Mouse (Mus musculus): ENCODE results near the gene Car12. TPM values are rescaled to one million over a fixed set of nuclear protein-coding genes. Genes with fewer than 3 reads are reported as not detected.
A peak's percentile ranks its signal among the peaks of the same experiment; 100 is the strongest.

The Car12 gene
- polyA plus RNA-seq, 1 experiment from 2014 or later = 0.81 TPM

GRCm38 (mm10) chr9:66705766-66706165, 7.7 kb upstream of the Car12 start:
- Histone ChIP-seq H3K4me2 (ENCODE audit: low read depth, low read length) (no peak overlapping the region), H3K4me1 (ENCODE audit: control insufficient read depth, insufficient read depth, low read length) (peaks cover 11% of the 10 kb centered on the region; the same call in 1 of the 2 replicates), H3K27me3 (ENCODE audit: control insufficient read depth, insufficient read depth, low read length) (no peaks in the 10 kb centered on the region; the same call in 1 of the 2 replicates), H3K9me3 (replicated peaks; ENCODE audit: control insufficient read depth, low read length) (no peaks in the 10 kb centered on the region), H3K9ac (ENCODE audit: low read length) (no peak overlapping the region), H3K36me3 (ENCODE audit: control insufficient read depth, insufficient read depth) (no peaks in the 10 kb centered on the region), H3K4me3 (ENCODE audit: low read length) (no peak overlapping the region), H3K27ac (ENCODE audit: low read length) (no peak overlapping the region)
- no peak for ATAC-seq (replicated peaks; ENCODE audit: extremely low read depth, insufficient read depth, low FRiP score)
- WGBS = 54% methylated on average over 2 of the region's 2 CpGs

- H3K9ac ChIP-seq (ENCODE audit: low read length) = no peak overlapping the region
- no peak; the same call in 1 of the 2 replicates for ATAC-seq (replicated peaks; ENCODE audit: extremely low read depth, insufficient read depth, low FRiP score)
- WGBS = 52% methylated on average over 11 of the region's 11 CpGs
Measured at GRCm38 (mm10) chr9:66708054-66708772, 5.3 kb upstream of the Car12 start.

GRCm38 (mm10) chr9:66708816-66709555, 4.5 kb upstream of the Car12 start:
- no peak for ATAC-seq (replicated peaks; ENCODE audit: extremely low read depth, insufficient read depth, low FRiP score)
- 52% methylated on average over 12 of the region's 12 CpGs for WGBS
- no peak overlapping the region for H3K4me3 ChIP-seq (ENCODE audit: low read length)
- H3K9me3 ChIP-seq (replicated peaks; ENCODE audit: control insufficient read depth, low read length) = no peaks in the 10 kb centered on the region
- no peaks in the 10 kb centered on the region for H3K36me3 ChIP-seq (ENCODE audit: control insufficient read depth, insufficient read depth)
- peaks cover 4% of the 10 kb centered on the region for H3K27me3 ChIP-seq (ENCODE audit: control insufficient read depth, insufficient read depth, low read length)
- no peak overlapping the region for H3K4me2 ChIP-seq (ENCODE audit: low read depth, low read length)
- no peak overlapping the region for H3K27ac ChIP-seq (ENCODE audit: low read length)
- H3K9ac ChIP-seq (ENCODE audit: low read length) = no peak overlapping the region
- H3K4me1 ChIP-seq (ENCODE audit: control insufficient read depth, insufficient read depth, low read length) = peaks cover 14% of the 10 kb centered on the region

More at GRCm38 (mm10) chr9:66708054-66708772, 5.3 kb upstream of the Car12 start:
- H3K4me3 ChIP-seq (ENCODE audit: low read length) = no peak overlapping the region
- no peak overlapping the region for H3K27ac ChIP-seq (ENCODE audit: low read length)
- peaks cover 4% of the 10 kb centered on the region for H3K27me3 ChIP-seq (ENCODE audit: control insufficient read depth, insufficient read depth, low read length)
- H3K9me3 ChIP-seq (replicated peaks; ENCODE audit: control insufficient read depth, low read length) = no peaks in the 10 kb centered on the region
- H3K4me2 ChIP-seq (ENCODE audit: low read depth, low read length) = 0 out of 2 replicates have a peak overlapping the region, but pooled peaks have one; percentile 4
- no peaks in the 10 kb centered on the region for H3K36me3 ChIP-seq (ENCODE audit: control insufficient read depth, insufficient read depth)
- peaks cover 11% of the 10 kb centered on the region; the same call in 1 of the 2 replicates for H3K4me1 ChIP-seq (ENCODE audit: control insufficient read depth, insufficient read depth, low read length)

- Histone ChIP-seq H3K27me3 (ENCODE audit: control insufficient read depth, insufficient read depth, low read length) (peaks cover 9% of the 10 kb centered on the region), H3K9me3 (replicated peaks; ENCODE audit: control insufficient read depth, low read length) (no peaks in the 10 kb centered on the region), H3K9ac (ENCODE audit: low read length) (no peak overlapping the region), H3K27ac (ENCODE audit: low read length) (no peak overlapping the region), H3K4me2 (ENCODE audit: low read depth, low read length) (no peak overlapping the region), H3K4me1 (ENCODE audit: control insufficient read depth, insufficient read depth, low read length) (peaks cover 19% of the 10 kb centered on the region), H3K4me3 (ENCODE audit: low read length) (no peak overlapping the region), H3K36me3 (ENCODE audit: control insufficient read depth, insufficient read depth) (no peaks in the 10 kb centered on the region)
- no peak for ATAC-seq (replicated peaks; ENCODE audit: extremely low read depth, insufficient read depth, low FRiP score)
- 61% methylated on average over 6 of the region's 6 CpGs for WGBS
Measured at GRCm38 (mm10) chr9:66710626-66711025, 2.9 kb upstream of the Car12 start.

- peak overlapping the region; percentile 79 for H3K4me2 ChIP-seq (ENCODE audit: low read depth, low read length)
- H3K27ac ChIP-seq (ENCODE audit: low read length) = no peak overlapping the region
- no peak; the same call in 1 of the 2 replicates for ATAC-seq (replicated peaks; ENCODE audit: extremely low read depth, insufficient read depth, low FRiP score)
- H3K4me1 ChIP-seq (ENCODE audit: control insufficient read depth, insufficient read depth, low read length) = peaks cover 11% of the 10 kb centered on the region
- no peaks in the 10 kb centered on the region for H3K36me3 ChIP-seq (ENCODE audit: control insufficient read depth, insufficient read depth)
- peak overlapping the region; percentile 48 for H3K4me3 ChIP-seq (ENCODE audit: low read length)
- no peaks in the 10 kb centered on the region for H3K9me3 ChIP-seq (replicated peaks; ENCODE audit: control insufficient read depth, low read length)
- peaks cover 10% of the 10 kb centered on the region for H3K27me3 ChIP-seq (ENCODE audit: control insufficient read depth, insufficient read depth, low read length)
- no peak overlapping the region for H3K9ac ChIP-seq (ENCODE audit: low read length)
- 20% methylated on average over 12 of the region's 12 CpGs for WGBS
Measured at GRCm38 (mm10) chr9:66714022-66714515, 583 bp downstream of the Car12 start.

GRCm38 (mm10) chr9:66715361-66715760, 1.9 kb downstream of the Car12 start:
- Histone ChIP-seq H3K9ac (ENCODE audit: low read length) (no peak overlapping the region), H3K4me3 (ENCODE audit: low read length) (no peak overlapping the region), H3K36me3 (ENCODE audit: control insufficient read depth, insufficient read depth) (no peaks in the 10 kb centered on the region), H3K27ac (ENCODE audit: low read length) (no peak overlapping the region), H3K4me1 (ENCODE audit: control insufficient read depth, insufficient read depth, low read length) (peaks cover 8% of the 10 kb centered on the region), H3K9me3 (replicated peaks; ENCODE audit: control insufficient read depth, low read length) (no peaks in the 10 kb centered on the region), H3K4me2 (ENCODE audit: low read depth, low read length) (no peak overlapping the region), H3K27me3 (ENCODE audit: control insufficient read depth, insufficient read depth, low read length) (peaks cover 10% of the 10 kb centered on the region)
- no peak for ATAC-seq (replicated peaks; ENCODE audit: extremely low read depth, insufficient read depth, low FRiP score)
- WGBS = 65% methylated on average over 2 of the region's 2 CpGs

- Histone ChIP-seq H3K4me3 (ENCODE audit: low read length) (no peak overlapping the region), H3K4me1 (ENCODE audit: control insufficient read depth, insufficient read depth, low read length) (peaks cover 8% of the 10 kb centered on the region), H3K36me3 (ENCODE audit: control insufficient read depth, insufficient read depth) (no peaks in the 10 kb centered on the region), H3K4me2 (ENCODE audit: low read depth, low read length) (no peak overlapping the region), H3K9me3 (replicated peaks; ENCODE audit: control insufficient read depth, low read length) (no peaks in the 10 kb centered on the region), H3K27ac (ENCODE audit: low read length) (no peak overlapping the region), H3K9ac (ENCODE audit: low read length) (no peak overlapping the region), H3K27me3 (ENCODE audit: control insufficient read depth, insufficient read depth, low read length) (peaks cover 10% of the 10 kb centered on the region)
- WGBS = 44% methylated on average over 3 of the region's 3 CpGs
- ATAC-seq (replicated peaks; ENCODE audit: extremely low read depth, insufficient read depth, low FRiP score) = no peak
Measured at GRCm38 (mm10) chr9:66716533-66716932, 3.0 kb downstream of the Car12 start.

GRCm38 (mm10) chr9:66720686-66721450, 7.4 kb downstream of the Car12 start:
- Histone ChIP-seq H3K36me3 (ENCODE audit: control insufficient read depth, insufficient read depth) (no peaks in the 10 kb centered on the region), H3K4me1 (ENCODE audit: control insufficient read depth, insufficient read depth, low read length) (no peaks in the 10 kb centered on the region), H3K27me3 (ENCODE audit: control insufficient read depth, insufficient read depth, low read length) (no peaks in the 10 kb centered on the region), H3K9ac (ENCODE audit: low read length) (no peak overlapping the region), H3K4me2 (ENCODE audit: low read depth, low read length) (no peak overlapping the region), H3K4me3 (ENCODE audit: low read length) (no peak overlapping the region), H3K27ac (ENCODE audit: low read length) (no peak overlapping the region), H3K9me3 (replicated peaks; ENCODE audit: control insufficient read depth, low read length) (no peaks in the 10 kb centered on the region)
- no peak for ATAC-seq (replicated peaks; ENCODE audit: extremely low read depth, insufficient read depth, low FRiP score)
- whole genome bisulfite sequencing = 81% methylated on average over 8 of the region's 8 CpGs
